Mouse (Mus musculus) bone marrow, adult 2 months (tissue): ENCODE measurements around the gene Slc1a2.

Experiments used
- CTCF ChIP-seq: fragments of 200-500 bp; IDR thresholded peaks from 2 replicates; pipeline ENCODE4 v1.5.1; 2011; ENCODE audit warnings: low read length, control low read depth; ENCODE audit not compliant: control insufficient read depth, insufficient read depth
- POLR2A ChIP-seq: fragments of 200-500 bp; IDR thresholded peaks from 2 replicates; pipeline ENCODE4 v1.6.1; 2011; ENCODE audit warnings: low read depth, mild to moderate bottlenecking, control low read depth, low read length, borderline replicate concordance; ENCODE audit not compliant: control insufficient read depth

DNA sequence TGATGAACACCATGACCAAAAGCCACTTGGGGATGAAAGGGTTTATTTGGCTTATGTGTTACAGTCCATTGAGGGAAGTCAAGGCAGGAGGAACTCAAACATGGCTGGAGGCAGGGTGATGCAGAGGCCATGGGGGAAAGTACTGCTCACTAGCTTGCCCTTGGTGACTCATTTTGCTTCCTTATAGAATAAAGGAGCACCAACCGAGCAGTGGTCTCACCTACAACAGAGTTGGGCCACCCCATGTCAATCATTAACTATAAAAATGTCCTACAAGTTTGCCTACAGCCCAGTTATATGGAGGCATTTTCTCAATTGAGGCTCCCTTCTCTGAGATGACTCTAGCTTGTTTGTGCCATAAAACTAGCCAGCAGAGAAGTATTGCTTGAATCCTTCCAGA lies 169.4 kb downstream of the Slc1a2 start:
- TF ChIP-seq POLR2A (no peak), CTCF (no peak)
